Mouse (Mus musculus): ENCODE results near the gene Plin3.

- no peak for TF ChIP-seq ZC3H11A (IDR thresholded peaks at IDR 0.05; ENCODE audit: borderline replicate concordance, low read depth, low read length)
- TF ChIP-seq CHD2 (IDR thresholded peaks at IDR 0.05; ENCODE audit: low read depth, low read length): no peak
- TF ChIP-seq ZNF384 (IDR thresholded peaks at IDR 0.05; ENCODE audit: low read depth, low read length): no peak
- TF ChIP-seq MAFK (IDR thresholded peaks at IDR 0.05; ENCODE audit: insufficient read depth, low read depth, low read length): no peak
- TF ChIP-seq HCFC1 (IDR thresholded peaks at IDR 0.05; ENCODE audit: borderline replicate concordance, insufficient read depth, low read length): no peak
These were observed 618 bp upstream of the Plin3 start for GRCm38 (mm10) chr17:56293291-56293690.
